Mouse (Mus musculus) myocyte (in vitro differentiated cells): Measurements from ENCODE around the gene Prex1. TPM values are rescaled to one million over a fixed set of nuclear protein-coding genes. Genes with fewer than 3 reads are reported as not detected.

Experiments
- H3K27me3 ChIP-seq: one replicate; pipeline ENCODE4 v1.6.1; 2011; ENCODE audit not compliant: control insufficient read depth, insufficient read depth, insufficient read length
- H3K36me3 ChIP-seq: one replicate; pipeline ENCODE4 v1.6.1; 2011; ENCODE audit not compliant: control insufficient read depth, insufficient read depth
- H3K4me2 ChIP-seq: one replicate; pipeline ENCODE4 v1.6.1; 2011; ENCODE audit warnings: low read depth, control low read depth
- H3K4me3 ChIP-seq: one replicate; pipeline ENCODE4 v1.5.1; 2011; ENCODE audit warnings: mild to moderate bottlenecking, control low read depth, moderate library complexity
- H3K79me2 ChIP-seq: one replicate; pipeline ENCODE4 v1.6.1; 2011; ENCODE audit not compliant: control insufficient read depth, insufficient read depth
- H3ac ChIP-seq: one replicate; pipeline ENCODE4 v1.6.1; 2011; ENCODE audit not compliant: control insufficient read depth, insufficient read length
- CEBPB ChIP-seq: IDR thresholded peaks from 2 replicates; pipeline ENCODE4 v1.6.1; 2011; ENCODE audit warnings: mild to moderate bottlenecking, moderate library complexity; ENCODE audit not compliant: poor library complexity, insufficient read depth, severe bottlenecking
- E2F4 ChIP-seq: IDR thresholded peaks from one replicate; pipeline ENCODE4 v1.6.1; 2011; ENCODE audit warnings: mild to moderate bottlenecking, control low read depth, moderate library complexity; ENCODE audit not compliant: insufficient read depth
- MAX ChIP-seq: IDR thresholded peaks from one replicate; pipeline ENCODE4 v1.6.1; 2011; ENCODE audit warnings: low read depth, mild to moderate bottlenecking, control low read depth
- MYOD1 ChIP-seq, 3 experiments: IDR thresholded peaks; one replicate each; pipeline ENCODE4 v1.6.1; 2011; ENCODE audit warnings: control low read depth in 2 of 3, low read depth in 2 of 3, mild to moderate bottlenecking in 2 of 3, moderate library complexity in 1 of 3; ENCODE audit not compliant: insufficient read length in 2 of 3, control insufficient read depth in 1 of 3
- MYOG ChIP-seq, 3 experiments: IDR thresholded peaks; one replicate each; pipeline ENCODE4 v1.6.1; 2011; ENCODE audit warnings: control low read depth in 2 of 3, low read depth in 2 of 3, mild to moderate bottlenecking in 2 of 3; ENCODE audit not compliant: insufficient read length in 2 of 3, control insufficient read depth in 1 of 3, insufficient read depth in 1 of 3
- POLR2A ChIP-seq: IDR thresholded peaks from one replicate; pipeline ENCODE4 v1.6.1; 2011; ENCODE audit warnings: low read depth, mild to moderate bottlenecking, control low read depth, moderate library complexity; ENCODE audit not compliant: insufficient read length
- POLR2AphosphoS2 ChIP-seq: IDR thresholded peaks from one replicate; pipeline ENCODE4 v1.6.1; 2011; ENCODE audit warnings: low read depth, control low read depth; ENCODE audit not compliant: insufficient read length
- REST ChIP-seq: IDR thresholded peaks from one replicate; pipeline ENCODE4 v1.6.1; 2011; ENCODE audit warnings: mild to moderate bottlenecking, control low read depth, moderate library complexity; ENCODE audit not compliant: insufficient read depth, insufficient read length
- SRF ChIP-seq: IDR thresholded peaks from one replicate; pipeline ENCODE4 v1.6.1; 2011; ENCODE audit warnings: low read depth; ENCODE audit not compliant: control insufficient read depth, insufficient read length
- TCF12 ChIP-seq: IDR thresholded peaks from one replicate; pipeline ENCODE4 v1.6.1; 2011; ENCODE audit warnings: mild to moderate bottlenecking, control low read depth; ENCODE audit not compliant: poor library complexity, insufficient read depth, severe bottlenecking
- TCF3 ChIP-seq: IDR thresholded peaks from one replicate; pipeline ENCODE4 v1.6.1; 2011; ENCODE audit warnings: low read depth, control low read depth; ENCODE audit not compliant: insufficient read length
- USF1 ChIP-seq: IDR thresholded peaks from one replicate; pipeline ENCODE4 v1.6.1; 2011; ENCODE audit warnings: low read depth, mild to moderate bottlenecking, control low read depth, moderate library complexity
- polyA plus RNA-seq: library from polyadenylated mRNA; unstranded; fragments of >200 nt; fragmentation: generic; extraction: Trizol; gene quantifications from one replicate; pipeline ENCODE4 v1.2.1, GENCODE M21; 2012; ENCODE audit warnings: missing spikeins

Prex1 gene
- polyA plus RNA-seq, 1 experiment: 0.17 TPM

GRCm38 (mm10) chr2:166535519-166535918, 178.1 kb downstream of the Prex1 start:
- Histone ChIP-seq H3K79me2 (no peaks in the 10 kb centered on the region), H3K4me2 (no peak overlapping the region), H3K36me3 (no peaks in the 10 kb centered on the region), H3K27me3 (peaks cover 24% of the 10 kb centered on the region), H3K4me3 (no peak overlapping the region), H3ac (no peak overlapping the region)
- TF ChIP-seq MAX (no peak), REST (no peak), POLR2A (no peak), CEBPB (no peak), USF1 (no peak), MYOG (IDR thresholded peaks at IDR 0.05; ENCODE audit: control insufficient read depth in 1 of 3, insufficient read depth in 1 of 3, insufficient read length in 2 of 3, low read depth in 2 of 3) (no peak), E2F4 (no peak), MYOD1 (IDR thresholded peaks at IDR 0.05; ENCODE audit: control insufficient read depth in 1 of 3, insufficient read length in 2 of 3, low read depth in 2 of 3) (no peak), TCF3 (no peak), SRF (no peak), TCF12 (no peak), POLR2AphosphoS2 (no peak)

GRCm38 (mm10) chr2:166526204-166526603, 187.4 kb downstream of the Prex1 start:
- Histone ChIP-seq H3K4me2 (no peak overlapping the region), H3K36me3 (no peaks in the 10 kb centered on the region), H3K27me3 (peaks cover 16% of the 10 kb centered on the region), H3K4me3 (no peak overlapping the region), H3ac (no peak overlapping the region), H3K79me2 (no peaks in the 10 kb centered on the region)
- TF ChIP-seq SRF (no peak), USF1 (no peak), POLR2A (no peak), MAX (no peak), TCF12 (no peak), TCF3 (no peak)

- TF ChIP-seq TCF3: no peak
- TF ChIP-seq SRF: no peak
- Histone ChIP-seq H3K36me3 (no peaks in the 10 kb centered on the region), H3K79me2 (no peaks in the 10 kb centered on the region), H3K4me2 (no peak overlapping the region), H3K27me3 (peaks cover 21% of the 10 kb centered on the region), H3ac (no peak overlapping the region), H3K4me3 (no peak overlapping the region)
These were observed 190.3 kb downstream of the Prex1 start for GRCm38 (mm10) chr2:166523156-166523890.

- H3ac ChIP-seq: no peak overlapping the region
- peaks cover 21% of the 10 kb centered on the region for H3K27me3 ChIP-seq
- no peaks in the 10 kb centered on the region for H3K79me2 ChIP-seq
- H3K36me3 ChIP-seq: no peaks in the 10 kb centered on the region
- no peak overlapping the region for H3K4me3 ChIP-seq
- no peak for TF ChIP-seq E2F4
- TF ChIP-seq TCF12: no peak
- TF ChIP-seq MYOD1 (IDR thresholded peaks at IDR 0.05; ENCODE audit: control insufficient read depth in 1 of 3, insufficient read length in 2 of 3, low read depth in 2 of 3): no peak
- H3K4me2 ChIP-seq: no peak overlapping the region
These were observed 191.0 kb downstream of the Prex1 start for GRCm38 (mm10) chr2:166522612-166523120.

- TF ChIP-seq REST (no peak), TCF3 (no peak), POLR2A (no peak), SRF (no peak), MYOG (IDR thresholded peaks at IDR 0.05; ENCODE audit: control insufficient read depth in 1 of 3, insufficient read depth in 1 of 3, insufficient read length in 2 of 3, low read depth in 2 of 3) (no peak), MAX (no peak), USF1 (no peak), E2F4 (no peak), CEBPB (no peak), MYOD1 (IDR thresholded peaks at IDR 0.05; ENCODE audit: control insufficient read depth in 1 of 3, insufficient read length in 2 of 3, low read depth in 2 of 3) (no peak), TCF12 (no peak), POLR2AphosphoS2 (no peak)
- no peaks in the 10 kb centered on the region for H3K79me2 ChIP-seq
- no peak overlapping the region for H3ac ChIP-seq
- H3K4me3 ChIP-seq: no peak overlapping the region
- H3K27me3 ChIP-seq: peaks cover 21% of the 10 kb centered on the region
- H3K36me3 ChIP-seq: no peaks in the 10 kb centered on the region
- no peak overlapping the region for H3K4me2 ChIP-seq
These were observed 191.6 kb downstream of the Prex1 start for GRCm38 (mm10) chr2:166521878-166522611.
